8 mouse cellular contexts compared by ENCODE assay signal in genomic region chr16:31918248-31918724, GRCm38 (mm10). TPM values are rescaled to one million over a fixed set of nuclear protein-coding genes. Genes with fewer than 3 reads are reported as not detected.
DNase-seq lines count a peak whose midpoint lies in the region; ATAC-seq and TF ChIP-seq lines count a peak whose summit lies in the region.

No protein-coding gene starts in this region.

- 0 out of 2 replicates have a peak, but pooled peaks cover 4% of the 10 kb centered on the region for H3K27me3 ChIP-seq in hindbrain, embryonic 10.5 days (ENCODE audit: insufficient read depth, poor library complexity, severe bottlenecking)
- no peaks in the 10 kb centered on the region for H3K27me3 ChIP-seq in lung, embryonic 14.5 days (ENCODE audit: insufficient read depth, low read length)

- peak; percentile 92 for TF ChIP-seq CTCF in lung, embryonic 14.5 days (IDR thresholded peaks at IDR 0.05; ENCODE audit: low read depth)
- TF ChIP-seq CTCF in olfactory bulb, adult 2 months (IDR thresholded peaks at IDR 0.05; ENCODE audit: insufficient read depth, low read depth, low read length): peak; percentile 73

- peak; percentile 94 for DNase-seq in NIH3T3 (ENCODE audit: low read depth)
- peak; percentile 92 for DNase-seq in cerebellum, adult 9-10 months
- DNase-seq in hindbrain, embryonic 10.5 days (ENCODE audit: low spot score): peak; percentile 81
- DNase-seq in layer of hippocampus, adult 8-10 months (ENCODE audit: low spot score in 2 of 2): peak; percentile 80 to 92
- DNase-seq in lung, embryonic 14.5 days: peak; percentile 96
- DNase-seq in thymus, postnatal 14 days: peak; percentile 60

- H3K36me3 ChIP-seq in hindbrain, embryonic 10.5 days: no peaks in the 10 kb centered on the region
- H3K36me3 ChIP-seq in lung, embryonic 14.5 days (ENCODE audit: insufficient read depth): no peaks in the 10 kb centered on the region

- ATAC-seq in frontal cortex, adult (ENCODE audit: low TSS enrichment): peak; percentile 92
- peak; percentile 68 for ATAC-seq in lung, embryonic 14.5 days (ENCODE audit: insufficient read depth)

- no peaks in the 10 kb centered on the region for H3K9me3 ChIP-seq in hindbrain, embryonic 10.5 days
- H3K9me3 ChIP-seq in lung, embryonic 14.5 days (ENCODE audit: low read depth, low read length): no peaks in the 10 kb centered on the region

- no peak for TF ChIP-seq POLR2A in olfactory bulb, adult 2 months (IDR thresholded peaks at IDR 0.05; ENCODE audit: insufficient read depth, low read depth, low read length)

- H3K9ac ChIP-seq in lung, embryonic 14.5 days: peak overlapping the region; percentile 24; the same call in 1 of the 2 replicates

- 5% methylated on average over 14 of the region's 14 CpGs for WGBS in hindbrain, embryonic 10.5 days
- 4% methylated on average over 14 of the region's 14 CpGs for WGBS in lung, embryonic 14.5 days
- WGBS in olfactory bulb, adult 2 months: 4% methylated on average over 14 of the region's 14 CpGs

- no peak overlapping the region for H3K27ac ChIP-seq in hindbrain, embryonic 10.5 days
- no peak overlapping the region for H3K27ac ChIP-seq in lung, embryonic 14.5 days (ENCODE audit: low read depth)
- H3K27ac ChIP-seq in olfactory bulb, adult 2 months (ENCODE audit: insufficient read depth, low read depth, low read length): no peak overlapping the region

- peak overlapping the region; percentile 30; the same call in 1 of the 2 replicates for H3K4me3 ChIP-seq in hindbrain, embryonic 10.5 days
- H3K4me3 ChIP-seq in lung, embryonic 14.5 days (ENCODE audit: low read depth, low read length): peak overlapping the region; percentile 11; the same call in 1 of the 2 replicates
- H3K4me3 ChIP-seq in olfactory bulb, adult 2 months (ENCODE audit: insufficient read depth, low read depth, low read length): no peak overlapping the region

- H3K4me2 ChIP-seq in lung, embryonic 14.5 days: peak overlapping the region; percentile 49

- peaks cover 4% of the 10 kb centered on the region; the same call in 1 of the 2 replicates for H3K4me1 ChIP-seq in hindbrain, embryonic 10.5 days (replicated peaks)
- H3K4me1 ChIP-seq in lung, embryonic 14.5 days (ENCODE audit: insufficient read depth): no peaks in the 10 kb centered on the region
- peaks cover 3% of the 10 kb centered on the region for H3K4me1 ChIP-seq in olfactory bulb, adult 2 months (ENCODE audit: control insufficient read depth, insufficient read depth, low read length)

RNA-seq across cellular contexts. Expression of gene Pigz, which starts 15.4 kb away (rescaled TPM):
- 1.6 and 2.0 TPM in 2 replicates for polyA plus RNA-seq in hindbrain, embryonic 10.5 days (2016; fragmentation: Nextera tagmentation; extraction: Ambion mirVana)
- total RNA-seq in layer of hippocampus, adult 8-10 months (2022): 10 to 100 TPM; 17.5 to 25.7 (median 21.0) TPM
- 0.42 and 0.43 TPM in 2 replicates for polyA plus RNA-seq in lung, embryonic 14.5 days (2014; fragmentation: Nextera tagmentation; extraction: Ambion mirVana)
- polyA plus RNA-seq in olfactory bulb, adult 2 months (2012; ENCODE audit: insufficient read depth, insufficient read length, low replicate concordance, missing spikeins): not detected in 2 replicates

RNA-seq across cellular contexts. Expression of gene 0610012G03Rik, which starts 30.0 kb away (rescaled TPM):
- polyA plus RNA-seq in hindbrain, embryonic 10.5 days (2016; fragmentation: Nextera tagmentation; extraction: Ambion mirVana): 91.4 and 104 TPM in 2 replicates
- total RNA-seq in layer of hippocampus, adult 8-10 months (2022): 10 to 100 TPM; 33.1 to 40.9 (median 36.7) TPM
- 80.1 and 80.5 TPM in 2 replicates for polyA plus RNA-seq in lung, embryonic 14.5 days (2014; fragmentation: Nextera tagmentation; extraction: Ambion mirVana)
- not detected in 2 replicates for polyA plus RNA-seq in olfactory bulb, adult 2 months (2012; ENCODE audit: insufficient read depth, insufficient read length, low replicate concordance, missing spikeins)

RNA-seq across cellular contexts. Expression of gene Ncbp2, which starts 30.0 kb away (rescaled TPM):
- 122 and 135 TPM in 2 replicates for polyA plus RNA-seq in hindbrain, embryonic 10.5 days (2016; fragmentation: Nextera tagmentation; extraction: Ambion mirVana)
- total RNA-seq in layer of hippocampus, adult 8-10 months (2022): 10 to 100 TPM; 45.7 to 50.2 (median 48.6) TPM
- 115 and 117 TPM in 2 replicates for polyA plus RNA-seq in lung, embryonic 14.5 days (2014; fragmentation: Nextera tagmentation; extraction: Ambion mirVana)
- polyA plus RNA-seq in olfactory bulb, adult 2 months (2012; ENCODE audit: insufficient read depth, insufficient read length, low replicate concordance, missing spikeins): not detected in 2 replicates

RNA-seq across cellular contexts. Expression of gene Meltf, which starts 39.7 kb away (rescaled TPM):
- 0.07 and 0.20 TPM in 2 replicates for polyA plus RNA-seq in hindbrain, embryonic 10.5 days (2016; fragmentation: Nextera tagmentation; extraction: Ambion mirVana)
- under 1 TPM in 3 of 4 experiments, not detected in 1; 0.24 to 0.61 (median 0.45) TPM for total RNA-seq in layer of hippocampus, adult 8-10 months (2022)
- 0.08 TPM in 1 of 2 replicates, not detected in the other for polyA plus RNA-seq in lung, embryonic 14.5 days (2014; fragmentation: Nextera tagmentation; extraction: Ambion mirVana)
- not detected in 2 replicates for polyA plus RNA-seq in olfactory bulb, adult 2 months (2012; ENCODE audit: insufficient read depth, insufficient read length, low replicate concordance, missing spikeins)
